Mouse (Mus musculus) inflammation-experienced regulatory T-cells (primary cell): ENCODE results near the gene Casp7. TPM values are rescaled to one million over a fixed set of nuclear protein-coding genes. Genes with fewer than 3 reads are reported as not detected.

ENCODE experiments used
- polyA plus RNA-seq, 2 experiments: library from polyadenylated mRNA; unstranded; fragments of 100-300 nt; shearing (Covaris generic); gene quantifications; one replicate each; pipeline ENCODE4 v1.2.1; 2017

Casp7 gene
- 10 to 100 TPM; 40.8 to 51.2 TPM for polyA plus RNA-seq

DNA sequence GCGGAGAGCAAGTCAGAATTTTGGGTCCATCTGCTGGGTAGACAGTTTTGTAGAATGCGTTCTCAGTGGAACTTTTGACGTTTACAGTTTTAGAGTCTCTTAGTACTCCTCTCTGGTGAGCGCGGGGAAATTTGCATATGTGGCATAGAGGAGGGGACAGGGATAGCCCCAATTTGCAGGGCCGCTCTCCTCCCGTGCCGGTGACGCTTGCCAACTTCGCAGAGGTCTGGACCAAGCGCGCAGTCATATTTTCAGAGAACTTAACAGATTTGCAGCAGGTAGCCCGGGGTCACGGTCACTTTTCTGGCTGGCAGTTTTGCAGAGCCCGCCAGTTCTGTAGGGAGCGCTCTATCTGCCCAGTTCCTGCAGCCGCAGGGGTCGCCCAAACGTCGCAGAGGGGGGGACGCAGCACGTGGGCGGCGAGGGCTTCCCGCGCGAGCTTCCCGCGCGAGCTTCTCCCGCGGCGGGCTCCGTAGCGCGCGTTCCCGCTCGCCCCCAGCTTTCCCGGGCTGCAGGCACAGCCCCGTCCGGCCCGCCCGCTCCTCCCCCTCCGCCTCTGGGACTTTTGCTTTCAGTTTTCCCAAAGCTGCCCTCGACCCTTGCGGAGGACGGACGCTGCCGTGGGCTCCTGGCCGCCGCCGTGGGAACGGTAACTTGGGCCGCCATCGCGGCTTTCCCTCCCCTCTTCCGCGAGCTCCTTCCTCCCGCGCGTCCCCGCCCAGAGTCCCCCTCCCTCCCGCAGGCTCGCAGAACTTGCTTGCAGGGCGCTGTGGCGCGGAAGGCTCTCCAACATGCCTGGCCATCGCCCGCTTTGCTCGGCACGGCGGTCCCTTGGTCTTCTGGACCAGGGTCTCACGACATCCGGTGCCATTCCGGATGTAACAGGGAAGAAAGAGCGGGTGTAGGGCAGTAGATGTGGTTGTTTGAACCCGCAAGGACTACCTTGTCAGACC lies at the start of gene Casp7:
Casp7 (plus strand) TSS at position 461 of the 953 bp plus-strand sequence.

DNA sequence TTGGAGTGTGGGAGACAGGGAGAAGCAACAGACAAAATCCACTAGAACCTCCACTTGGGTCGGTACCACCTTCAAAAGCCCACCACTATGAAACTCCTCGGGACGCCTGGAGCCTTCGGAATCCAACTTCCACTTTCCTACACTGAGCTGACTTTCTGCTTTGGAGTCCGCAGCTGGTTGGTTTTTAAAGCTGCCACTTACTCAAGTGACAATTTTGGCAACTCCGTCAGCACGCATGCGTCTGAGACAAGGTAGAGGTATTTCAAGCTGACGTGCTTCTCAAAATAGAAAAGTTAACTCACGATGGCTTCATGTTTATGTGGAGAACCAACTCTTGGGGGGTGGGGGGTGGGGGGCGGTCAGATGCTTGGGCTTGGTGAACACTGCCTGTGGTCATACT lies 7.0 kb upstream of the Casp7 start, which contains the start of gene Nrap:
Nrap (minus strand) TSS at position 159 of the 400 bp plus-strand sequence.

DNA sequence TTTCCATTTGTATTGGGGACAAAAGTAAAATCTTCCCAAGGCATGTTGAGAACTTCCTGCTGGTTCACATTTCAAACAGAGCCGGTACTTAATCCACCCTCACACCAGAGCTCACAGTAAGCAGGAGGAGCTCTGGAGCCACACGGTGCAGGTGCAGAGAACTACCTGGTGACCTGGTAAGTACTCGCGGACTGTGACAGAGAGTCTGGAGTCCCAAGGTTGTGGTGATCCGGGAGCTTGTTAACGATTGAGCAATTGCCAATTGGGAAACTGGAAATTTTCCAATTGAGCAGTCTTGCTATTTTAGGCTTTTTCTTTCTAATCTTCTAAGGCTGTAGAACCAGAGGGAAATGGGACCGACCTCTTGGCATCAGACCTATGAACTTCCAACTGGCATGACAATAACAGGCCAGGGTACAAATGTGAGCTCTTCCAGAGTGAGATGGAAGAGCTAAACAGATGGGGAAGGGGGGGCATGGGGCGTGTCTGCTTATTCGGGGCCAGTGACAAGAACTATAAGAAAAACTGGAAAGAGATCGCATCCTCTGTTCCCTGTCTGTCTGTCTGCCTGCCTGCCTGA lies 64.7 kb downstream of the Casp7 start, which contains the start of gene Plekhs1:
Plekhs1 (plus strand) TSS at position 119 of the 580 bp plus-strand sequence.

Other genes starting within 250 kb of the Casp7 start
- gene Habp2, start 110.0 kb upstream of the Casp7 start, polyA plus RNA-seq, result under 1 TPM in 1 of 2 experiments, not detected in 1; 0.98 TPM
- under 1 TPM; 0.05 to 0.48 TPM for gene Nrap, start 7.1 kb upstream of the Casp7 start, polyA plus RNA-seq
- gene Plekhs1, start 64.5 kb downstream of the Casp7 start, polyA plus RNA-seq, result not detected
- gene Dclre1a, start 151.1 kb downstream of the Casp7 start, polyA plus RNA-seq, result 10 to 100 TPM in 1 of 2 experiments, 1 to 10 TPM in 1; 8.6 to 11.9 TPM
- gene Nhlrc2, start 151.1 kb downstream of the Casp7 start, polyA plus RNA-seq, result 10 to 100 TPM; 18.5 to 22.4 TPM